In the genomic region with DNA sequence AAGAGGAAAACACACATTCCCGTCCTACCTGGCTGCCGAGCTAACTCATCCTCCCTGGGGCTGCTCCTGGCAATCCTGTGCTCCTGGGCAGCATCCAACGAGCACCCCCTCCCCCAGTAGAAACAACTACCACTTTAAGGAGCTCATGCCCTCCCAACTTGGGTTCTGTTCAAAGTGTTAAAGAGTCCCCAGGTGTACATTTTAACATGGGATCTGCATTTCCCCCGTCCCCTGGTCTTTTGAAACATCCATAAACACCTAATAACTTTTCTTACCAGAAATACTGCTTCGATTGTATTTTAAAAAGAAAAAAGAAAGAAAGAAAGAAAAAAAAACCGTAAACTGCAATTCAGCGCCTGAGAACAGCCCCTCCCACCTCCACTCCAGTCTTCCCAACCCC, we compare ENCODE assay signal across 9 mouse cellular contexts. TPM values are rescaled to one million over a fixed set of nuclear protein-coding genes. Genes with fewer than 3 reads are reported as not detected.
DNase-seq lines count a peak whose midpoint lies in the region; ATAC-seq lines count a peak whose summit lies in the region.
"Had no signal": no experiment of that assay in that cellular context is flagged by ENCODE, and none has a peak within 500 bp of the region (broad histone marks: within the 10 kb centered on the region; RNA-seq: fewer than 3 reads in every experiment).

No protein-coding gene starts in this region.

- peak overlapping the region; percentile 25 for H3K4me2 ChIP-seq in forebrain, embryonic 16.5 days (ENCODE audit: low read length)
- H3K4me2 ChIP-seq in limb, embryonic 15.5 days: peak overlapping the region; percentile 46
- peak overlapping the region; percentile 54 for H3K4me2 ChIP-seq in stomach, embryonic 16.5 days (ENCODE audit: low read depth, low read length)

- ATAC-seq in megakaryocyte, adult 5-6 weeks (ENCODE audit: poor library complexity, severe bottlenecking): no peak
- ATAC-seq in forebrain, embryonic 16.5 days: no peak
- no peak for ATAC-seq in limb, embryonic 15.5 days (ENCODE audit: insufficient number of reproducible peaks, low FRiP score, low TSS enrichment, low read depth)
- ATAC-seq in stomach, embryonic 16.5 days (ENCODE audit: insufficient read depth, low FRiP score): no peak

- WGBS in forebrain, embryonic 16.5 days: 7% methylated on average over 7 of the region's 7 CpGs
- 1% methylated on average over 7 of the region's 7 CpGs for WGBS in limb, embryonic 15.5 days
- WGBS in stomach, embryonic 16.5 days: 9% methylated on average over 7 of the region's 7 CpGs

- peaks cover 17% of the 10 kb centered on the region for H3K4me1 ChIP-seq in megakaryocyte, embryonic 14.5 days
- H3K4me1 ChIP-seq in forebrain, embryonic 16.5 days (replicated peaks; ENCODE audit: control insufficient read depth, insufficient read depth, low read length): peaks cover 4% of the 10 kb centered on the region
- H3K4me1 ChIP-seq in limb, embryonic 15.5 days: peaks cover 13% of the 10 kb centered on the region
- peaks cover 4% of the 10 kb centered on the region; the same call in 1 of the 2 replicates for H3K4me1 ChIP-seq in stomach, embryonic 16.5 days (ENCODE audit: control insufficient read depth, insufficient read depth, low read length)

- no peaks in the 10 kb centered on the region for H3K36me3 ChIP-seq in megakaryocyte, embryonic 14.5 days (replicated peaks; ENCODE audit: low read length)
- H3K36me3 ChIP-seq in forebrain, embryonic 16.5 days (ENCODE audit: control insufficient read depth, insufficient read depth): no peaks in the 10 kb centered on the region
- no peaks in the 10 kb centered on the region for H3K36me3 ChIP-seq in limb, embryonic 15.5 days
- H3K36me3 ChIP-seq in stomach, embryonic 16.5 days (ENCODE audit: control insufficient read depth, insufficient read depth, low read length): no peaks in the 10 kb centered on the region

- H3K9me3 ChIP-seq in megakaryocyte, embryonic 14.5 days: no peaks in the 10 kb centered on the region
- no peaks in the 10 kb centered on the region for H3K9me3 ChIP-seq in forebrain, embryonic 16.5 days (ENCODE audit: control insufficient read depth, low read length)
- H3K9me3 ChIP-seq in limb, embryonic 15.5 days: no peaks in the 10 kb centered on the region
- H3K9me3 ChIP-seq in stomach, embryonic 16.5 days (replicated peaks; ENCODE audit: control insufficient read depth, low read length): no peaks in the 10 kb centered on the region

- H3K9ac ChIP-seq in forebrain, embryonic 16.5 days (replicated peaks; ENCODE audit: low read depth, low read length): no peak overlapping the region
- no peak overlapping the region for H3K9ac ChIP-seq in limb, embryonic 15.5 days
- H3K9ac ChIP-seq in stomach, embryonic 16.5 days (ENCODE audit: low read length): peak overlapping the region; percentile 33; the same call in 1 of the 2 replicates

- peak overlapping the region; percentile 86 for H3K4me3 ChIP-seq in megakaryocyte, embryonic 14.5 days (replicated peaks)
- H3K4me3 ChIP-seq in forebrain, embryonic 16.5 days (replicated peaks; ENCODE audit: low read length): no peak overlapping the region
- peak overlapping the region; percentile 26 for H3K4me3 ChIP-seq in limb, embryonic 15.5 days
- H3K4me3 ChIP-seq in stomach, embryonic 16.5 days (replicated peaks; ENCODE audit: low read length): peak overlapping the region; percentile 32

- peaks cover 30% of the 10 kb centered on the region for H3K27me3 ChIP-seq in megakaryocyte, embryonic 14.5 days (replicated peaks)
- peaks cover 20% of the 10 kb centered on the region for H3K27me3 ChIP-seq in forebrain, embryonic 16.5 days (replicated peaks; ENCODE audit: control insufficient read depth, insufficient read depth, low read length)
- H3K27me3 ChIP-seq in limb, embryonic 15.5 days: peaks cover 11% of the 10 kb centered on the region; the same call in 1 of the 2 replicates
- peaks cover 3% of the 10 kb centered on the region; the same call in 1 of the 2 replicates for H3K27me3 ChIP-seq in stomach, embryonic 16.5 days (ENCODE audit: control insufficient read depth, insufficient read depth, low read length)

- DNase-seq in adrenal gland, postnatal 10 days: no peak
- no peak for DNase-seq in gastrocnemius, postnatal 10 days

- H3K27ac ChIP-seq in forebrain, embryonic 16.5 days (ENCODE audit: low read length): no peak overlapping the region
- peak overlapping the region; percentile 40; the same call in 1 of the 2 replicates for H3K27ac ChIP-seq in limb, embryonic 15.5 days
- no peak overlapping the region for H3K27ac ChIP-seq in stomach, embryonic 16.5 days (ENCODE audit: low read length)

RNA-seq across cellular contexts. Expression of gene 4930447C04Rik, which starts 35.6 kb away (rescaled TPM):
- 2.4 TPM in 1 of 2 replicates, not detected in the other for polyA plus RNA-seq in megakaryocyte, embryonic 14.5 days (2012; ENCODE audit: insufficient read depth, low replicate concordance)
- 0.13 and 0.59 TPM in 2 replicates for total RNA-seq in megakaryocyte, adult 5-6 weeks (2015)
- 0.59 TPM in 1 of 2 replicates, not detected in the other for total RNA-seq in megakaryocyte, adult 5-6 weeks (2017)
- polyA plus RNA-seq in forebrain, embryonic 16.5 days (2015; fragmentation: Nextera tagmentation; extraction: Ambion mirVana): 2.1 and 3.4 TPM in 2 replicates
- polyA plus RNA-seq in limb, embryonic 15.5 days (2015; fragmentation: Nextera tagmentation; extraction: Ambion mirVana): 2.4 and 3.9 TPM in 2 replicates
- polyA plus RNA-seq in stomach, embryonic 16.5 days (2015; fragmentation: Nextera tagmentation; extraction: Ambion mirVana): 1.6 and 1.7 TPM in 2 replicates
- 1 to 10 TPM; 1.3 to 1.6 TPM for total RNA-seq in adrenal gland, postnatal 10 days (2021)
- total RNA-seq in gastrocnemius, postnatal 10 days (2021): 1 to 10 TPM; 1.3 to 1.4 TPM

RNA-seq across cellular contexts. Expression of gene Six6, which starts 36.5 kb away (rescaled TPM):
- polyA plus RNA-seq in megakaryocyte, embryonic 14.5 days (2012; ENCODE audit: insufficient read depth, low replicate concordance): not detected in 2 replicates
- not detected in 2 replicates for total RNA-seq in megakaryocyte, adult 5-6 weeks (2015)
- not detected in 2 replicates for total RNA-seq in megakaryocyte, adult 5-6 weeks (2017)
- 0.10 and 0.63 TPM in 2 replicates for polyA plus RNA-seq in forebrain, embryonic 16.5 days (2015; fragmentation: Nextera tagmentation; extraction: Ambion mirVana)
- not detected in 2 replicates for polyA plus RNA-seq in limb, embryonic 15.5 days (2015; fragmentation: Nextera tagmentation; extraction: Ambion mirVana)
- not detected in 2 replicates for polyA plus RNA-seq in stomach, embryonic 16.5 days (2015; fragmentation: Nextera tagmentation; extraction: Ambion mirVana)
- total RNA-seq in adrenal gland, postnatal 10 days (2021): not detected
- total RNA-seq in gastrocnemius, postnatal 10 days (2021): not detected
- total RNA-seq: common myeloid progenitor, adult 5-6 weeks had no signal
- polyA plus RNA-seq: thymus, postnatal 0 days had no signal
